Mouse (Mus musculus) ES-E14 (cell line): ENCODE measurements around the gene Mex3a. TPM values are rescaled to one million over a fixed set of nuclear protein-coding genes. Genes with fewer than 3 reads are reported as not detected.

Experiments used
- DNase-seq: peaks from one replicate; pipeline ENCODE4 v3.0.0-alpha.2; 2013; ENCODE audit warnings: low read depth, low spot score
- H3K27ac ChIP-seq: 2 replicates; pipeline ENCODE4 v1.5.1; 2012; ENCODE audit warnings: low read depth, mild to moderate bottlenecking, low read length, moderate library complexity, mixed read lengths; ENCODE audit not compliant: poor library complexity, insufficient read depth, severe bottlenecking
- H3K36me3 ChIP-seq: 2 replicates; pipeline ENCODE4 v1.6.1; 2012; ENCODE audit warnings: mild to moderate bottlenecking, low read length, moderate library complexity, mixed read lengths; ENCODE audit not compliant: control insufficient read depth, poor library complexity, insufficient read depth, severe bottlenecking
- H3K4me1 ChIP-seq, 2 experiments: fragments of 150-350 bp in 1 of 2; sonication (generic) in 1 of 2; 2 replicates each; pipeline ENCODE4 v1.6.1; 2012; ENCODE audit warnings: low read length in 2 of 2, mild to moderate bottlenecking in 1 of 2, mixed read lengths in 1 of 2; ENCODE audit not compliant: control insufficient read depth in 2 of 2, insufficient read depth in 2 of 2, poor library complexity in 1 of 2
- H3K4me3 ChIP-seq, 2 experiments: fragments of 150-350 bp in 1 of 2; sonication (generic) in 1 of 2; 2 replicates each; pipeline ENCODE4 v1.5.1; 2012; ENCODE audit warnings: low read length in 2 of 2, low read depth in 1 of 2, mild to moderate bottlenecking in 1 of 2, mixed read lengths in 1 of 2; ENCODE audit not compliant: insufficient read depth in 1 of 2, poor library complexity in 1 of 2, severe bottlenecking in 1 of 2
- H3K9ac ChIP-seq: 2 replicates; pipeline ENCODE4 v1.6.1; 2012; ENCODE audit warnings: low read depth, mild to moderate bottlenecking, low read length, mixed read lengths; ENCODE audit not compliant: poor library complexity, insufficient read depth, severe bottlenecking
- H3K9me3 ChIP-seq: fragments of 150-350 bp; sonication (generic); 2 replicates; pipeline ENCODE4 v1.6.1; 2012; ENCODE audit warnings: low read depth, mild to moderate bottlenecking, low read length; ENCODE audit not compliant: control insufficient read depth, insufficient read depth
- CHD2 ChIP-seq: IDR thresholded peaks from 2 replicates; pipeline ENCODE4 v1.6.1; 2014; ENCODE audit warnings: mild to moderate bottlenecking, low read depth, low read length, inconsistent platforms
- HCFC1 ChIP-seq: IDR thresholded peaks from 2 replicates; pipeline ENCODE4 v1.6.1; 2012; ENCODE audit warnings: low read length, inconsistent platforms, borderline replicate concordance; ENCODE audit not compliant: insufficient read depth
- MAFK ChIP-seq: IDR thresholded peaks from 2 replicates; pipeline ENCODE4 v1.6.1; 2014; ENCODE audit warnings: mild to moderate bottlenecking, low read depth, low read length, inconsistent platforms; ENCODE audit not compliant: insufficient read depth
- ZC3H11A ChIP-seq: IDR thresholded peaks from 2 replicates; pipeline ENCODE4 v1.6.1; 2012; ENCODE audit warnings: low read depth, mild to moderate bottlenecking, inconsistent platforms, low read length, borderline replicate concordance
- ZNF384 ChIP-seq: IDR thresholded peaks from 2 replicates; pipeline ENCODE4 v1.6.1; 2012; ENCODE audit warnings: low read depth, low read length, inconsistent platforms
- in situ Hi-C, 2 experiments: fragments of 600-800 bp; cut with MboI; formaldehyde crosslinking; loops; one replicate each; pipeline ENCODE4 v1.15.1; 2025; ENCODE audit warnings: low sequenced_read_pairs in 2 of 2, inconsistent platforms in 1 of 2; ENCODE audit not compliant: unreplicated experiment in 2 of 2
- total RNA-seq: library from RNA; depleted of rRNA; stranded (reverse); fragments of 300-350 nt; gene quantifications from 2 replicates; pipeline ENCODE4 v1.2.3, GENCODE M21; 2012

Mex3a gene
- total RNA-seq, 1 experiment, result 24.9 TPM

DNA sequence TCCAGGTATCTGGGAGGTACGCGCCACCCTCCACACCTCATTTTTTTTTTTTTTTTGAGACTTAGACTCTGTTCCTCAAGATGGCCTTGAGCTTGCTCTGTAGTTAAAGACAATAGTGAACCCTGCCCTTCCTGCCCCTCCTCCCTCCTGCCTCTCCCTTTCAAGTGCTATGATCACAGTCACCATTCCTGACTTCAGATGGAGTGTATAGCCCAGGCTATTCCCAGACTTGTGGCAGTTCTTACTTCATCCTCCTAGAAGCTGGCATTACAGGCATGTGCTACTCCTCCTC, 17.2 kb upstream of the Mex3a start:
- no peak overlapping the region for H3K9ac ChIP-seq
- no peak overlapping the region for H3K4me3 ChIP-seq
- no peaks in the 10 kb centered on the region for H3K9me3 ChIP-seq
- H3K27ac ChIP-seq, result no peak overlapping the region
- no peaks in the 10 kb centered on the region for H3K36me3 ChIP-seq
- peaks cover 11 to 40% of the 10 kb centered on the region in 2 experiments; a peak in 3 of 4 replicates for H3K4me1 ChIP-seq
- in situ Hi-C loops, result no loop called here
- no peak for DNase-seq
- TF ChIP-seq HCFC1 (no peak), ZNF384 (peak; percentile 82)

- H3K36me3 ChIP-seq, result no peaks in the 10 kb centered on the region
- no peak overlapping the region for H3K9ac ChIP-seq
- TF ChIP-seq MAFK (no peak), ZC3H11A (no peak), ZNF384 (no peak), CHD2 (no peak), HCFC1 (no peak)
- no peaks in the 10 kb centered on the region for H3K9me3 ChIP-seq
- no peak for DNase-seq
- peaks cover 9 to 35% of the 10 kb centered on the region in 2 experiments; a peak in 3 of 4 replicates for H3K4me1 ChIP-seq
- no peak overlapping the region for H3K27ac ChIP-seq
- in situ Hi-C loops, result no loop called here
- no peak overlapping the region for H3K4me3 ChIP-seq
Measured at GRCm38 (mm10) chr3:88516407-88516806, 15.8 kb upstream of the Mex3a start.

GRCm38 (mm10) chr3:88518411-88518810, 13.8 kb upstream of the Mex3a start:
- H3K4me3 ChIP-seq, result no peak overlapping the region
- H3K36me3 ChIP-seq, result peaks cover 3% of the 10 kb centered on the region; the same call in 1 of the 2 replicates
- H3K4me1 ChIP-seq, result peaks cover 8 to 18% of the 10 kb centered on the region in 2 experiments; a peak in 3 of 4 replicates
- no peaks in the 10 kb centered on the region for H3K9me3 ChIP-seq
- no peak for DNase-seq
- TF ChIP-seq MAFK, result no peak
- TF ChIP-seq ZC3H11A, result no peak
- no peak for TF ChIP-seq CHD2
- TF ChIP-seq ZNF384, result no peak
- no peak for TF ChIP-seq HCFC1
- no peak overlapping the region for H3K9ac ChIP-seq
- in situ Hi-C loops, result no loop called here
- H3K27ac ChIP-seq, result no peak overlapping the region

DNA sequence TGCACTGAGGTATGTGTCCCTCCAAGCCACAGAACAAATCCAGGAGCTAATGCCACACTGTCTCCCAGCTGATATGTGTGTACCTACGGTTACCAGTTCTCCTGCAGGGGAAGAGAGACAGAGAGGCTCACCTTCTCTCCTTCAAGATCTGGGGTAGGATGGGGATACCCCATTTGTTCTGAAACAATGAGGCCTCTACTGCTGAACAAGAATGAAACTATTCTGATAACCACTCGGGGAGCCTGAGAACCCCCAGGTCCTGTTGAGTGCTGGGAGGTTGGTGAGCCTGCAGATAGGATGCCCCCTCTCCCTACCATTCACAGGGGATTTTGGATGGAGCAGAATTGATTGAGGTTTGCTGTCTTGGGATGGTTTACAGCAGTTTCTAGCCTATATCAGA, 12.1 kb upstream of the Mex3a start:
- no peak for DNase-seq
- Histone ChIP-seq H3K36me3 (peaks cover 12% of the 10 kb centered on the region), H3K9ac (no peak overlapping the region), H3K9me3 (no peaks in the 10 kb centered on the region), H3K4me3 (no peak overlapping the region), H3K4me1 (peaks cover 4% of the 10 kb centered on the region in 2 experiments; a peak in 2 of 4 replicates), H3K27ac (no peak overlapping the region)
- no peak for TF ChIP-seq ZNF384
- no peak for TF ChIP-seq MAFK
- no peak for TF ChIP-seq CHD2
- no peak for TF ChIP-seq HCFC1
- TF ChIP-seq ZC3H11A, result no peak
- in situ Hi-C loops, result loop anchor here in 1 of 2 experiments (5.0 kb wide), 1 partner anchor 33 kb away; no protein-coding TSS in a partner anchor

- no peak overlapping the region for H3K9ac ChIP-seq
- no peak for TF ChIP-seq ZNF384
- no peak for TF ChIP-seq MAFK
- TF ChIP-seq HCFC1, result no peak
- TF ChIP-seq CHD2, result no peak
- TF ChIP-seq ZC3H11A, result no peak
Measured at GRCm38 (mm10) chr3:88521156-88521555, 11.0 kb upstream of the Mex3a start.

More at GRCm38 (mm10) chr3:88521156-88521555, 11.0 kb upstream of the Mex3a start:
- H3K4me3 ChIP-seq, result no peak overlapping the region
- 0 out of 4 replicates have a peak, but pooled peaks cover 0 to 1% of the 10 kb centered on the region in 2 experiments for H3K4me1 ChIP-seq
- in situ Hi-C loops, result loop anchor here in 1 of 2 experiments (5.0 kb wide), 1 partner anchor 34 kb away; no protein-coding TSS in a partner anchor
- no peak overlapping the region for H3K27ac ChIP-seq
- H3K36me3 ChIP-seq, result peaks cover 16% of the 10 kb centered on the region
- H3K9me3 ChIP-seq, result no peaks in the 10 kb centered on the region
- DNase-seq, result no peak
